Mouse (Mus musculus) myocyte (in vitro differentiated cells): ENCODE measurements at regions not wholly inside any gene's neighbourhood (a gene's known extent, or its start where the extent isn't known, plus 50 kb on each side); places are given as distances from the start of the nearest gene placed in this dataset.
A peak's percentile ranks its signal among the peaks of the same experiment; 100 is the strongest.
"Not testable (repeated sequence)": the region's sequence is repeated elsewhere in the genome, so short reads cannot be mapped to it uniquely, and the experiment has no call there.

ENCODE experiments used
- H3K27me3 ChIP-seq: one replicate; pipeline ENCODE4 v1.6.1; 2011; ENCODE audit not compliant: control insufficient read depth, insufficient read depth, insufficient read length
- H3K36me3 ChIP-seq: one replicate; pipeline ENCODE4 v1.6.1; 2011; ENCODE audit not compliant: control insufficient read depth, insufficient read depth
- H3K4me2 ChIP-seq: one replicate; pipeline ENCODE4 v1.6.1; 2011; ENCODE audit warnings: low read depth, control low read depth
- H3K4me3 ChIP-seq: one replicate; pipeline ENCODE4 v1.5.1; 2011; ENCODE audit warnings: mild to moderate bottlenecking, control low read depth, moderate library complexity
- H3K79me2 ChIP-seq: one replicate; pipeline ENCODE4 v1.6.1; 2011; ENCODE audit not compliant: control insufficient read depth, insufficient read depth
- H3ac ChIP-seq: one replicate; pipeline ENCODE4 v1.6.1; 2011; ENCODE audit not compliant: control insufficient read depth, insufficient read length
- CEBPB ChIP-seq: IDR thresholded peaks from 2 replicates; pipeline ENCODE4 v1.6.1; 2011; ENCODE audit warnings: mild to moderate bottlenecking, moderate library complexity; ENCODE audit not compliant: poor library complexity, insufficient read depth, severe bottlenecking
- E2F4 ChIP-seq: IDR thresholded peaks from one replicate; pipeline ENCODE4 v1.6.1; 2011; ENCODE audit warnings: mild to moderate bottlenecking, control low read depth, moderate library complexity; ENCODE audit not compliant: insufficient read depth
- MAX ChIP-seq: IDR thresholded peaks from one replicate; pipeline ENCODE4 v1.6.1; 2011; ENCODE audit warnings: low read depth, mild to moderate bottlenecking, control low read depth
- MYOD1 ChIP-seq, 3 experiments: IDR thresholded peaks; one replicate each; pipeline ENCODE4 v1.6.1; 2011; ENCODE audit warnings: control low read depth in 2 of 3, low read depth in 2 of 3, mild to moderate bottlenecking in 2 of 3, moderate library complexity in 1 of 3; ENCODE audit not compliant: insufficient read length in 2 of 3, control insufficient read depth in 1 of 3
- MYOG ChIP-seq, 3 experiments: IDR thresholded peaks; one replicate each; pipeline ENCODE4 v1.6.1; 2011; ENCODE audit warnings: control low read depth in 2 of 3, low read depth in 2 of 3, mild to moderate bottlenecking in 2 of 3; ENCODE audit not compliant: insufficient read length in 2 of 3, control insufficient read depth in 1 of 3, insufficient read depth in 1 of 3
- POLR2A ChIP-seq: IDR thresholded peaks from one replicate; pipeline ENCODE4 v1.6.1; 2011; ENCODE audit warnings: low read depth, mild to moderate bottlenecking, control low read depth, moderate library complexity; ENCODE audit not compliant: insufficient read length
- POLR2AphosphoS2 ChIP-seq: IDR thresholded peaks from one replicate; pipeline ENCODE4 v1.6.1; 2011; ENCODE audit warnings: low read depth, control low read depth; ENCODE audit not compliant: insufficient read length
- REST ChIP-seq: IDR thresholded peaks from one replicate; pipeline ENCODE4 v1.6.1; 2011; ENCODE audit warnings: mild to moderate bottlenecking, control low read depth, moderate library complexity; ENCODE audit not compliant: insufficient read depth, insufficient read length
- SRF ChIP-seq: IDR thresholded peaks from one replicate; pipeline ENCODE4 v1.6.1; 2011; ENCODE audit warnings: low read depth; ENCODE audit not compliant: control insufficient read depth, insufficient read length
- TCF12 ChIP-seq: IDR thresholded peaks from one replicate; pipeline ENCODE4 v1.6.1; 2011; ENCODE audit warnings: mild to moderate bottlenecking, control low read depth; ENCODE audit not compliant: poor library complexity, insufficient read depth, severe bottlenecking
- TCF3 ChIP-seq: IDR thresholded peaks from one replicate; pipeline ENCODE4 v1.6.1; 2011; ENCODE audit warnings: low read depth, control low read depth; ENCODE audit not compliant: insufficient read length
- USF1 ChIP-seq: IDR thresholded peaks from one replicate; pipeline ENCODE4 v1.6.1; 2011; ENCODE audit warnings: low read depth, mild to moderate bottlenecking, control low read depth, moderate library complexity

DNA sequence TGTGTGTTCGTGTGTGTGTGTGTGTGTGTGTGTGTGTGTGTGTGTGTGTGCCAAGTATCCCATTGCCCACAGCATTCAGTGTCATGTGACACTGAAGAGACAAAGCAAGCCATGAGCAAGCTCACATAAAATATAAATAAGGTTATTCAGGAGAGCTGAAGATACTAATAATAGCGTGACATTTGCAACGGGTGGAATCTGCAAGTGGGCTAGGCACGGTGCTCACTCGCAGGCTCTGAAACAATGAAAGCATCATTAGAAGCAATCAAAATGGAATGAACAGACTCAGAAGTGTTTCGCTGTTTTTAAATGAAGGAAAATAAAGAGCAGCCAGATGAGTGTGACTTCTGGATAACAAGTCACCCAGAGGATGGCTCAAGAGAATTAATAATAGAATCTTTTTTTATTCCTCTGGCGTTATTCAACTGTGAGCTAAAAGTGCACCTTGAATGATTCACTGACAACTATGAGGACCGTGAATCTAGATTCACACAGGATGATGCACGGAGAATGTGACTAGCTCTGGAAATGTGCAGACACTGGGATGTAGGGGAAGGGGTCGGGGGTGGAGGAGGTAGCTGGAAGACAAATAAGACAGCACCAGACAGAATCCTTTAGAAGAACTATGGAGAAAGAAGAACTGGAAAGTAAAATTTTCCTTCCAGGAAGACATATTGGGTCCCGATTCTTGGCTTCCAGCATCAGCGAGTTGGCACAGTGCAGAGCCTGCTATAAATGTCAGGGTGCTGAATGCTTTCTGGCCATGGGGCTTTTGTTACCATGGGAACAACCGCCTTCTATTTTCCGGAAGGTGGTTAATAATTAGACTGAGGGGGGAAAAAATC, 55.3 kb downstream of the Actbl2 start:
- Histone ChIP-seq H3K27me3 (no peaks in the 10 kb centered on the region), H3K79me2 (no peaks in the 10 kb centered on the region), H3K36me3 (no peaks in the 10 kb centered on the region), H3K4me2 (peak overlapping the region; percentile 34), H3K4me3 (no peak overlapping the region), H3ac (no peak overlapping the region)
- TF ChIP-seq E2F4 (no peak), REST (no peak), POLR2AphosphoS2 (no peak), USF1 (no peak), MYOD1 (IDR thresholded peaks at IDR 0.05; ENCODE audit: control insufficient read depth in 1 of 3, insufficient read length in 2 of 3, low read depth in 2 of 3) (no peak), TCF3 (no peak), CEBPB (no peak), MYOG (IDR thresholded peaks at IDR 0.05; ENCODE audit: control insufficient read depth in 1 of 3, insufficient read depth in 1 of 3, insufficient read length in 2 of 3, low read depth in 2 of 3) (no peak), SRF (no peak), TCF12 (no peak), POLR2A (no peak), MAX (no peak)

DNA sequence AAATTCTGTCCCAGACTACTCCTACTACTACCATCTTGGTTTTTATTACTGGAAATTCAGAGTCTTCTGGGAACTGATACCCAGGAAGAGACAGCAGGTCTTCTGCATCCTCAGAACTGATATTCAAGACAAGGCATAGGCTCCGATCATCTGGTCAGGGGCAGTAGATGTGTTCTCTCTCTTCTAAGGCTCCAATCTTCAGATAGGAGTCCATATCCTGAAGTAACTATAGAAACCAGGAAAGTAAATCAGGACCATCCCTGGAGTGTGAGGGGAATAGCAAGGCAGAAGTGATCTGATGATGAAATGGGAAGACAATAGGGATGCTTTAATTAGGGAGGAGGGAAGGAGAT, 55.9 kb downstream of the Actbl2 start:
- H3K4me3 ChIP-seq: no peak overlapping the region
- H3K79me2 ChIP-seq: no peaks in the 10 kb centered on the region
- H3K36me3 ChIP-seq: no peaks in the 10 kb centered on the region
- TF ChIP-seq E2F4 (no peak), MYOD1 (IDR thresholded peaks at IDR 0.05; ENCODE audit: control insufficient read depth in 1 of 3, insufficient read length in 2 of 3, low read depth in 2 of 3) (no peak), TCF12 (no peak), MAX (no peak), USF1 (no peak), SRF (no peak), MYOG (IDR thresholded peaks at IDR 0.05; ENCODE audit: control insufficient read depth in 1 of 3, insufficient read depth in 1 of 3, insufficient read length in 2 of 3, low read depth in 2 of 3) (no peak), POLR2AphosphoS2 (no peak), POLR2A (no peak), CEBPB (no peak), TCF3 (no peak), REST (no peak)
- no peak overlapping the region for H3ac ChIP-seq
- no peak overlapping the region for H3K4me2 ChIP-seq
- H3K27me3 ChIP-seq: no peaks in the 10 kb centered on the region

DNA sequence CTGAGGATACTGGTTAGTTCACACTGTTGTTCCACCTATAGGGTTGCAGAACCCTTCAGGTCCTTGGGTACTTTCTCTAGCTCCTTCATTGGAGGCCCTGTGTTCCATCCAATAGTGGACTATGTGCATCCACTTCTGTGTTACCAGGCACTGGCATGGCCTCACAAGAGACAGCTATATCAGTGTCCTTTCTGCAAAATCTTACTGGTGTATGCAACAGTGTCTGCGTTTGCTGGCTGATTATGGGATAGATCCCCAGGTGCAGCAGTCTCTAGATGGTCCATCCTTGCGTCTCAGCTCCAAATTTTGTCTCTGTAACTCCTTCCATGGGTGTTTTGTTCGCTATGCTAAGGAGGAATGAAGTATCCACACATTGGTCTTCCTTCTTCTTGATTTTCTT, 58.7 kb downstream of the Actbl2 start:
- H3K27me3 ChIP-seq, H3K36me3 ChIP-seq, H3ac ChIP-seq: not testable (repeated sequence)

DNA sequence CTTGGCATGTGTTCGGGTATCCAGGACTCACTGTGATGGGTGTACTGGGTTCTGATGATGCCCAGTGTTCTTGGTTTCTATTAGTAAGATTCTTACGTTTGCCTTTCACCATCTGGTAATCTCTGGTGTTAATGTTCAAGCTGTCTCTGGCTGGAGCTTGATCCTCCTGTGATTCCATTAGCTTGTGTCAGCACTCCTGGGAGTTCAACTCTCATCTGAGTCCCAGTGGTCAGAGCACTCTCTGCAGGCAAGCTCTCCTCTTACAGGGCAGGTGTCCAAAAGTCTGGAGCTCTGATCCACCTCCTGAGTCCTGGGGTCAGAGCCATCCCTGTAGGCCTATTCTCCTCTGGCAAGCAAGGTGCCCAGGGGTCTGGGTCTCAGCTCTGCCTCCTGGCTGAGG, 63.1 kb downstream of the Actbl2 start:
- not testable (repeated sequence) for H3K27me3 ChIP-seq, H3ac ChIP-seq

More for the DNA sequence above, 58.7 kb downstream of the Actbl2 start:
- H3K4me3 ChIP-seq, H3K4me2 ChIP-seq, H3K79me2 ChIP-seq: not testable (repeated sequence)

DNA sequence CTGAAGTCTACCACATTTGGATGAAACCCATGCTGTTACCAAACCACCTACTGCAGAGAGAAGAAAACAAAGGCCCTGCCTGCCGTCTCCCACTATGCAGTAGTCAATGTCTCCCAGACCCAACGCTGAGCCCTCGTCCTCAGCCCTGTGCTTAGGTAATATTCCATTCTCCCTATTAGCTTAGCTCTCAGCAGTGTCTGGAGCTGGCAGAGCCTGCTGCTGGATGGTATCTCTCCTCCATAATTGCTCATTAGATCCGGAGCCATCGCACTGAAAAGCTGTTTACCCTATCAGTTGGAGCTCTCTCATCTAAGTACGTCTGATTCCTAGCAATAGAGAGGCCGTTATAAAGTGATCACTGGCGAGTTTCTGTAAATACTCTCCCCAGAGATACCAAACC, 68.4 kb downstream of the Actbl2 start:
- Histone ChIP-seq H3K27me3 (no peaks in the 10 kb centered on the region), H3ac (no peak overlapping the region), H3K36me3 (no peaks in the 10 kb centered on the region), H3K79me2 (no peaks in the 10 kb centered on the region), H3K4me3 (no peak overlapping the region), H3K4me2 (no peak overlapping the region)
- TF ChIP-seq USF1 (no peak), POLR2A (no peak), CEBPB (no peak), POLR2AphosphoS2 (no peak), E2F4 (no peak), SRF (no peak), MYOG (IDR thresholded peaks at IDR 0.05; ENCODE audit: control insufficient read depth in 1 of 3, insufficient read depth in 1 of 3, insufficient read length in 2 of 3, low read depth in 2 of 3) (no peak), MAX (no peak), TCF12 (no peak), REST (no peak), MYOD1 (IDR thresholded peaks at IDR 0.05; ENCODE audit: control insufficient read depth in 1 of 3, insufficient read length in 2 of 3, low read depth in 2 of 3) (no peak), TCF3 (no peak)

More for the DNA sequence above, 63.1 kb downstream of the Actbl2 start:
- H3K4me2 ChIP-seq, H3K36me3 ChIP-seq, H3K79me2 ChIP-seq, H3K4me3 ChIP-seq: not testable (repeated sequence)
